Mouse (Mus musculus) CH12.LX (cell line): ENCODE results near the gene Gm12166. TPM values are rescaled to one million over a fixed set of nuclear protein-coding genes. Genes with fewer than 3 reads are reported as not detected.

Experiments used
- DNase-seq: peaks from one replicate; pipeline ENCODE4 v3.0.0-alpha.2; 2013; ENCODE audit errors: extremely low read depth
- H3K27ac ChIP-seq: 2 replicates; pipeline ENCODE4 v1.5.1; 2012; ENCODE audit warnings: low read depth, mild to moderate bottlenecking, control low read depth, moderate library complexity; ENCODE audit not compliant: insufficient read depth
- H3K27me3 ChIP-seq: replicated peaks from 2 replicates; pipeline ENCODE3; 2012; ENCODE audit warnings: inconsistent platforms
- H3K36me3 ChIP-seq, 2 experiments: replicated peaks in 1 of 2; 2 replicates each; pipeline versions ENCODE3 to v1.6.1; 2012; ENCODE audit warnings: inconsistent platforms in 1 of 2, low read length in 1 of 2, mild to moderate bottlenecking in 1 of 2, mixed read lengths in 1 of 2, moderate library complexity in 1 of 2; ENCODE audit not compliant: control insufficient read depth in 1 of 2, insufficient read depth in 1 of 2
- H3K4me1 ChIP-seq, 2 experiments: 2 replicates each; pipeline ENCODE4 v1.6.1; 2012; ENCODE audit warnings: inconsistent platforms in 1 of 2, moderate library complexity in 1 of 2; ENCODE audit not compliant: insufficient read depth in 2 of 2, control insufficient read depth in 1 of 2
- H3K4me2 ChIP-seq: 2 replicates; pipeline ENCODE4 v1.6.1; 2012; ENCODE audit warnings: low read depth, mild to moderate bottlenecking, control low read depth; ENCODE audit not compliant: poor library complexity, insufficient read depth, severe bottlenecking
- H3K4me3 ChIP-seq, 3 experiments: fragments of 150-350 bp in 1 of 3; sonication (generic) in 1 of 3; replicated peaks in 1 of 3; 2 replicates each; pipeline versions ENCODE3 to v1.5.1; 2011 to 2012; ENCODE audit warnings: low read depth in 2 of 3, low read length in 2 of 3, mild to moderate bottlenecking in 2 of 3, moderate library complexity in 2 of 3, control low read depth in 1 of 3, improper control_type of control experiment in 1 of 3, inconsistent platforms in 1 of 3, mixed read lengths in 1 of 3; ENCODE audit not compliant: poor library complexity in 1 of 3
- H3K79me2 ChIP-seq: replicated peaks from 2 replicates; pipeline ENCODE4 v1.6.1; 2012; ENCODE audit warnings: mild to moderate bottlenecking, moderate library complexity; ENCODE audit not compliant: control insufficient read depth, poor library complexity, insufficient read depth, severe bottlenecking; ENCODE audit errors: extremely low read depth
- H3K9ac ChIP-seq: 2 replicates; pipeline ENCODE4 v1.6.1; 2012; ENCODE audit warnings: low read depth, mild to moderate bottlenecking, control low read depth, moderate library complexity; ENCODE audit not compliant: insufficient read depth
- H3K9me3 ChIP-seq: replicated peaks from 2 replicates; pipeline ENCODE3; 2012; ENCODE audit warnings: low read length, inconsistent platforms, mixed read lengths
- CHD2 ChIP-seq: IDR thresholded peaks from 2 replicates; pipeline ENCODE4 v1.6.1; 2011; ENCODE audit warnings: low read length, improper control_type of control experiment
- CTCF ChIP-seq, 2 experiments: IDR thresholded peaks in 1 of 2; conservative IDR thresholded peaks in 1 of 2; 2 replicates each; pipeline ENCODE4 v1.5.1; 2011 to 2012; ENCODE audit warnings: low read depth in 2 of 2, low read length in 2 of 2, improper control_type of control experiment in 1 of 2, inconsistent platforms in 1 of 2, mild to moderate bottlenecking in 1 of 2, moderate library complexity in 1 of 2
- ETS1 ChIP-seq: conservative IDR thresholded peaks from 2 replicates; pipeline ENCODE4 v1.6.1; 2012; ENCODE audit warnings: low read depth, mild to moderate bottlenecking, inconsistent platforms, low read length, improper control_type of control experiment, moderate library complexity
- HCFC1 ChIP-seq: IDR thresholded peaks from 2 replicates; pipeline ENCODE4 v1.6.1; 2012; ENCODE audit warnings: low read depth, mild to moderate bottlenecking, inconsistent platforms, low read length, improper control_type of control experiment
- MAFK ChIP-seq: IDR thresholded peaks from 2 replicates; pipeline ENCODE4 v1.6.1; 2011; ENCODE audit warnings: low read length, improper control_type of control experiment; ENCODE audit not compliant: insufficient replicate concordance
- MYC ChIP-seq: IDR thresholded peaks from 2 replicates; pipeline ENCODE4 v1.6.1; 2011; ENCODE audit warnings: low read depth, mild to moderate bottlenecking, improper control_type of control experiment, low read length
- NELFE ChIP-seq: IDR thresholded peaks from 2 replicates; pipeline ENCODE4 v1.6.1; 2011; ENCODE audit warnings: low read depth, low read length, improper control_type of control experiment
- NRF1 ChIP-seq: IDR thresholded peaks from 2 replicates; pipeline ENCODE4 v1.6.1; 2014; ENCODE audit warnings: low read depth, mild to moderate bottlenecking, inconsistent platforms, low read length, improper control_type of control experiment, moderate library complexity
- PAX5 ChIP-seq: IDR thresholded peaks from 2 replicates; pipeline ENCODE4 v1.6.1; 2012; ENCODE audit warnings: low read length, inconsistent platforms, mixed read lengths
- POLR2AphosphoS2 ChIP-seq: IDR thresholded peaks from 2 replicates; pipeline ENCODE4 v1.6.1; 2011; ENCODE audit warnings: low read depth, low read length, improper control_type of control experiment
- RAD21 ChIP-seq: IDR thresholded peaks from 2 replicates; pipeline ENCODE4 v1.6.1; 2011; ENCODE audit warnings: low read depth, mild to moderate bottlenecking, low read length, improper control_type of control experiment, moderate library complexity
- SMC3 ChIP-seq: IDR thresholded peaks from 2 replicates; pipeline ENCODE4 v1.6.1; 2011; ENCODE audit warnings: low read depth, low read length, improper control_type of control experiment
- TBP ChIP-seq: conservative IDR thresholded peaks from 2 replicates; pipeline ENCODE4 v1.6.1; 2011; ENCODE audit warnings: low read depth, low read length, improper control_type of control experiment
- UBTF ChIP-seq: IDR thresholded peaks from 2 replicates; pipeline ENCODE4 v1.6.1; 2012; ENCODE audit warnings: low read depth, mild to moderate bottlenecking, inconsistent platforms, low read length, improper control_type of control experiment, moderate library complexity
- USF1 ChIP-seq: IDR thresholded peaks from 2 replicates; pipeline ENCODE4 v1.6.1; 2014; ENCODE audit warnings: low read depth, mild to moderate bottlenecking, inconsistent platforms, low read length, improper control_type of control experiment
- ZC3H11A ChIP-seq: IDR thresholded peaks from 2 replicates; pipeline ENCODE4 v1.6.1; 2012; ENCODE audit warnings: low read depth, mild to moderate bottlenecking, inconsistent platforms, low read length, improper control_type of control experiment
- ZKSCAN1 ChIP-seq: IDR thresholded peaks from 2 replicates; pipeline ENCODE4 v1.6.1; 2012; ENCODE audit warnings: low read depth, inconsistent platforms, low read length, improper control_type of control experiment, borderline replicate concordance
- ZNF384 ChIP-seq: IDR thresholded peaks from 2 replicates; pipeline ENCODE4 v1.6.1; 2012; ENCODE audit warnings: low read depth, low read length, improper control_type of control experiment, inconsistent platforms
- dilution Hi-C: fragments of 300-500 bp; cut with MboI; formaldehyde crosslinking; loops from 2 replicates; pipeline ENCODE4 v1.14.3; 2020; ENCODE audit warnings: low sequenced_read_pairs; ENCODE audit not compliant: extremely low pct_unique_long_range_greater_than_20kb, extremely low pct_ligation_motif_present
- in situ Hi-C: fragments of 300-500 bp; cut with MboI; formaldehyde crosslinking; loops from 3 replicates; pipeline ENCODE4 v1.14.3; 2019; ENCODE audit warnings: low sequenced_read_pairs, low pct_ligation_motif_present, low pct_unique_long_range_greater_than_20kb, mixed read lengths
- polyA plus RNA-seq: library from polyadenylated mRNA; unstranded; fragments of >175 nt; gene quantifications from 2 replicates; pipeline ENCODE4 v1.2.1, GENCODE M21; 2012; ENCODE audit warnings: low read depth; ENCODE audit not compliant: insufficient read length
- total RNA-seq, 2 experiments: library from RNA; depleted of rRNA; stranded (reverse); fragments of 300-350 nt in 1 of 2; fragments of >200 nt in 1 of 2; gene quantifications; 2 replicates each; pipeline ENCODE4 v1.2.3; 2012 to 2014

The Gm12166 gene
- total and polyA plus RNA-seq, 3 experiments = 2.3 to 19.0 (median 2.9) TPM

- H3K27me3 ChIP-seq = no peaks in the 10 kb centered on the region
- H3K79me2 ChIP-seq = no peaks in the 10 kb centered on the region
- H3K27ac ChIP-seq = no peak overlapping the region
- DNase-seq = peak; percentile 69
- H3K36me3 ChIP-seq = no peaks in the 10 kb centered on the region
- dilution Hi-C loops (no loop called here), in situ Hi-C loops (loop anchor here (10.0 kb wide), 1 partner anchor 163 kb away; no protein-coding TSS in a partner anchor)
- no peak overlapping the region for H3K4me3 ChIP-seq
- peaks cover 0 to 15% of the 10 kb centered on the region in 2 experiments; a peak in 2 of 4 replicates for H3K4me1 ChIP-seq
- peak; percentile 66 for TF ChIP-seq SMC3
- TF ChIP-seq USF1 = no peak
- TF ChIP-seq NRF1 = no peak
- no peak for TF ChIP-seq ETS1
- peak; percentile 67 for TF ChIP-seq MYC
- no peak for TF ChIP-seq MAFK
- no peak for TF ChIP-seq POLR2AphosphoS2
- TF ChIP-seq ZNF384 = peak; percentile 91
- no peak for TF ChIP-seq UBTF
- peak; percentile 16; the same call in 1 of the 2 replicates for TF ChIP-seq ZC3H11A
- peak; percentile 19 to 76 for TF ChIP-seq CTCF (conservative IDR thresholded peaks at IDR 0.05 in 1 of 2, IDR thresholded peaks at IDR 0.05 in 1 of 2; ENCODE audit: low read depth in 2 of 2, low read length in 2 of 2)
- peak; percentile 53 for TF ChIP-seq RAD21
- no peak overlapping the region for H3K4me2 ChIP-seq
- H3K9ac ChIP-seq = no peak overlapping the region
- peaks cover 2% of the 10 kb centered on the region for H3K9me3 ChIP-seq
Measured at GRCm38 (mm10) chr11:46031470-46031869, 20.7 kb downstream of the Gm12166 start.

- dilution Hi-C loops (no loop called here), in situ Hi-C loops (loop anchor here (10.0 kb wide), 1 partner anchor 165 kb away; no protein-coding TSS in a partner anchor)
- H3K79me2 ChIP-seq = no peaks in the 10 kb centered on the region
- H3K9me3 ChIP-seq = peaks cover 2% of the 10 kb centered on the region
- H3K9ac ChIP-seq = no peak overlapping the region
- H3K36me3 ChIP-seq = no peaks in the 10 kb centered on the region
- H3K27me3 ChIP-seq = no peaks in the 10 kb centered on the region
- no peak overlapping the region for H3K4me2 ChIP-seq
- TF ChIP-seq NRF1 = no peak
- no peak for TF ChIP-seq HCFC1
- no peak for TF ChIP-seq PAX5
- no peak for TF ChIP-seq POLR2AphosphoS2
- TF ChIP-seq ZKSCAN1 = no peak
- no peak for TF ChIP-seq NELFE
- TF ChIP-seq CHD2 = no peak
- TF ChIP-seq TBP = no peak
- DNase-seq = no peak
- peaks cover 0 to 15% of the 10 kb centered on the region in 2 experiments; a peak in 2 of 4 replicates for H3K4me1 ChIP-seq
- H3K27ac ChIP-seq = no peak overlapping the region
- no peak overlapping the region for H3K4me3 ChIP-seq
Measured at GRCm38 (mm10) chr11:46030026-46030425, 22.1 kb downstream of the Gm12166 start.
